Mouse (Mus musculus): ENCODE results near the gene Ybx1.
A peak's percentile ranks its signal among the peaks of the same experiment; 100 is the strongest.

- TF ChIP-seq POLR2A (IDR thresholded peaks at IDR 0.05; ENCODE audit: insufficient read depth, low read depth, low read length) (peak; percentile 63), CTCF (IDR thresholded peaks at IDR 0.05; ENCODE audit: insufficient read depth, low read depth, low read length) (no peak)
These were observed at the start of gene Ybx1 for GRCm38 (mm10) chr4:119294415-119295133.
